Mouse (Mus musculus) hindbrain, embryonic 10.5 days (tissue): Measurements from ENCODE around the gene Gm10135. TPM values are rescaled to one million over a fixed set of nuclear protein-coding genes. Genes with fewer than 3 reads are reported as not detected.
"Not testable (repeated sequence)": the region's sequence is repeated elsewhere in the genome, so short reads cannot be mapped to it uniquely, and the experiment has no call there.

Experiments
- DNase-seq: peaks from one replicate; pipeline ENCODE4 v3.0.0-alpha.2; 2017; ENCODE audit warnings: low spot score
- H3K27ac ChIP-seq: fragments of 300-500 bp; sonication (generic); 2 replicates; pipeline ENCODE4 v1.5.1; 2016; ENCODE audit warnings: mild to moderate bottlenecking, moderate library complexity
- H3K27me3 ChIP-seq: fragments of 300-500 bp; sonication (generic); 2 replicates; pipeline ENCODE4 v1.6.1; 2016; ENCODE audit warnings: mild to moderate bottlenecking; ENCODE audit not compliant: poor library complexity, insufficient read depth, severe bottlenecking
- H3K36me3 ChIP-seq: fragments of 300-500 bp; sonication (generic); 2 replicates; pipeline ENCODE4 v1.6.1; 2016; ENCODE audit warnings: mild to moderate bottlenecking, moderate library complexity
- H3K4me1 ChIP-seq: fragments of 300-500 bp; sonication (generic); replicated peaks from 2 replicates; pipeline ENCODE4 v1.6.1; 2016; ENCODE audit warnings: mild to moderate bottlenecking
- H3K4me3 ChIP-seq: fragments of 300-500 bp; sonication (generic); 2 replicates; pipeline ENCODE4 v1.5.1; 2016; ENCODE audit warnings: mild to moderate bottlenecking, moderate library complexity
- H3K9me3 ChIP-seq: fragments of 300-500 bp; sonication (generic); 2 replicates; pipeline ENCODE4 v1.6.1; 2016; ENCODE audit warnings: mild to moderate bottlenecking, moderate library complexity
- WGBS: fragments of 180-500 bp; shearing (Covaris S2); methylation state at CpG from one replicate; pipeline ENCODE4 v1.1.7; 2016; 5-methylcytosine and 5-hydroxymethylcytosine counted together
- polyA plus RNA-seq: library from polyadenylated mRNA; unstranded; fragments of >200 nt; fragmentation: Nextera tagmentation; extraction: Ambion mirVana; gene quantifications from 2 replicates; pipeline ENCODE4 v1.2.1, GENCODE M21; 2016

The Gm10135 gene
- polyA plus RNA-seq, 1 experiment from 2014 or later: not detected

GRCm38 (mm10) chr5:72953996-72954604, 20.4 kb downstream of the Gm10135 start:
- no peaks in the 10 kb centered on the region for H3K4me1 ChIP-seq
- no peak overlapping the region for H3K4me3 ChIP-seq
- no peaks in the 10 kb centered on the region for H3K27me3 ChIP-seq
- no peak overlapping the region for H3K27ac ChIP-seq
- H3K9me3 ChIP-seq: no peaks in the 10 kb centered on the region
- WGBS: 91% methylated on average over 3 of the region's 3 CpGs
- DNase-seq: no peak
- peaks cover 32% of the 10 kb centered on the region for H3K36me3 ChIP-seq

- Histone ChIP-seq H3K9me3 (no peaks in the 10 kb centered on the region), H3K4me3 (no peak overlapping the region), H3K27ac (no peak overlapping the region), H3K36me3 (peaks cover 32% of the 10 kb centered on the region), H3K27me3 (no peaks in the 10 kb centered on the region), H3K4me1 (no peaks in the 10 kb centered on the region)
- WGBS: 95% methylated on average over 2 of the region's 2 CpGs
- no peak for DNase-seq
Measured at GRCm38 (mm10) chr5:72950252-72950651, 24.2 kb downstream of the Gm10135 start.

DNA sequence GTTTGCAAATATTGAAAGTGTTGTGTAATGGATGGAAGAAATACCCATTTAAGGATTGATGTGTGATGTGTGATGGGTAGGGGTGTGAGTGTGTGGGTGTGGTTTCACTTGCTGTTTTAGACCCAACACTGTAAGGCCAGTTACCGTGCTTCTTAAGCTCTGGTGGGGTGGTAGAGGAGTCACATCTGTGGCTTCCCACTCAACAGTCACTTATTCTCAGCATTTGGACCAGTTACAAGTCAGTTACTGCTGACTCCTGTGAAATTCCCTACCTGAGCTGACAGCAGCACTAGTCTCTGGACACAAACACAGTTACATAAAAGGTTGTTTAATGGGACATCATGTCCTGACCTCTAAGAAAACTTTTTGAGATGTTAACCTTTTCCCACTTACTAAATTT, 26.4 kb downstream of the Gm10135 start:
- DNase-seq: no peak
- WGBS: 98% methylated on average over 1 of the region's 1 CpGs
- peaks cover 44% of the 10 kb centered on the region for H3K36me3 ChIP-seq
- no peak overlapping the region for H3K27ac ChIP-seq
- H3K4me3 ChIP-seq: no peak overlapping the region
- no peaks in the 10 kb centered on the region for H3K4me1 ChIP-seq
- H3K27me3 ChIP-seq: no peaks in the 10 kb centered on the region
- no peaks in the 10 kb centered on the region for H3K9me3 ChIP-seq

DNA sequence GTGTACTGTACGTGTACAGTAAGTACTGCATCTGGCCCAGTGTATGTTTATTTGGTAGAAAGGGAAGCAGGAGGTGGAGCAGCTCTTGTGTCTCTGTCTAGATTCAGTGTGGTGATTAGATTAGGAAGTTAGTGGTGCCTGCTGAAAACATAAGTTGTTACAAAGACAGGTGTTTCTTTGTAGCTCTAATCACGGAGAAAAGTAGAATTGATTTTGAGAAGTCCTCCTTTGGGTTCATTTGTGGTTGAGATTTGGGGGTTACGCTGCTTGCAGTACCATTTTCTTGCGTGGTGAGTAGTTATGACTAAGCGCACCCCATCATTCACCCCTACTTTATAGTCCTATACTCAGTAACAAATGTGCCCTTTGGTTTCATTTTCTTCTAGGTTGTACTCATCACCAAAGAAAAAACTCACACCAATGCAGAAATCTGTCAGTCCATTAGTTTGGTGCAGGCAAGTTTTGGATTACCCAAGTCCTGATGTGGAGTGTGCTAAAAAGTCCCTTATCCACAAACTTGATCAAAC, 33.5 kb downstream of the Gm10135 start:
- Histone ChIP-seq H3K4me3 (no peak overlapping the region), H3K27me3 (no peaks in the 10 kb centered on the region), H3K36me3 (peaks cover 35% of the 10 kb centered on the region), H3K27ac (no peak overlapping the region), H3K9me3 (no peaks in the 10 kb centered on the region), H3K4me1 (no peaks in the 10 kb centered on the region)
- DNase-seq: no peak
- 96% methylated on average over 5 of the region's 5 CpGs for WGBS

DNA sequence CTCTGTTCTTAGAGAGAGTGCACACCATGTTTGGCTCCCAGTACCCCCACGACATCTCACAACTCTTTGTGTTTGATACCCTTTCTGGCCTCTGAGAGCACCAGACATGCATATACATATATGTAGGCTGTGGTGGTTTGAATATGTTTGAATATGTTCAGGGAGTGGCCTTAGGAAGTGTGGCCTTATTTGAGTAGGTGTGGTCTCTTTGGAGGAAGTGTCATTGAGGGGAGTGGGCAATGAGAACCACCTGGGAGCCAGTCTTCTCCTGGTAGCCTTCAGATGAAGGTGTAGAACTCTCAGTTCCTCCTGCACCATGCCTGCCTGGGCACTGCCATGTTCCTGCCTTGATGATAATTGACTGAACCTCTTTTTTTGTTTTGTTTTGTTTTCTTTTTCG, 35.2 kb downstream of the Gm10135 start:
- Histone ChIP-seq H3K27ac (no peak overlapping the region), H3K9me3 (no peaks in the 10 kb centered on the region), H3K4me1 (no peaks in the 10 kb centered on the region), H3K36me3 (peaks cover 29% of the 10 kb centered on the region), H3K4me3 (no peak overlapping the region), H3K27me3 (no peaks in the 10 kb centered on the region)
- WGBS: 89% methylated on average over 2 of the region's 2 CpGs
- no peak for DNase-seq

GRCm38 (mm10) chr5:72938421-72938820, 36.1 kb downstream of the Gm10135 start:
- H3K9me3 ChIP-seq, H3K27me3 ChIP-seq, H3K27ac ChIP-seq, H3K4me1 ChIP-seq, DNase-seq, H3K4me3 ChIP-seq: not testable (repeated sequence)
- H3K36me3 ChIP-seq: peaks cover 27% of the 10 kb centered on the region
- 94% methylated on average over 3 of the region's 3 CpGs for WGBS

GRCm38 (mm10) chr5:72933026-72933675, 41.4 kb downstream of the Gm10135 start:
- 94% methylated on average over 17 of the region's 17 CpGs for WGBS
- Histone ChIP-seq H3K9me3 (no peaks in the 10 kb centered on the region), H3K4me3 (no peak overlapping the region), H3K27me3 (no peaks in the 10 kb centered on the region), H3K36me3 (peaks cover 12% of the 10 kb centered on the region), H3K27ac (no peak overlapping the region), H3K4me1 (no peaks in the 10 kb centered on the region)
- DNase-seq: no peak

GRCm38 (mm10) chr5:72927074-72927473, 47.4 kb downstream of the Gm10135 start:
- no peak overlapping the region for H3K4me3 ChIP-seq
- H3K27me3 ChIP-seq: no peaks in the 10 kb centered on the region
- no peak overlapping the region for H3K27ac ChIP-seq
- H3K9me3 ChIP-seq: no peaks in the 10 kb centered on the region
- DNase-seq: no peak
- no peaks in the 10 kb centered on the region for H3K4me1 ChIP-seq
- no peaks in the 10 kb centered on the region for H3K36me3 ChIP-seq

- WGBS: 96% methylated on average over 3 of the region's 3 CpGs
- DNase-seq: no peak
- no peaks in the 10 kb centered on the region for H3K27me3 ChIP-seq
- H3K36me3 ChIP-seq: peaks cover 8% of the 10 kb centered on the region; the same call in 1 of the 2 replicates
- no peak overlapping the region for H3K4me3 ChIP-seq
- H3K4me1 ChIP-seq: no peaks in the 10 kb centered on the region
- no peak overlapping the region for H3K27ac ChIP-seq
- no peaks in the 10 kb centered on the region for H3K9me3 ChIP-seq
Measured at GRCm38 (mm10) chr5:72922796-72923195, 51.7 kb downstream of the Gm10135 start.

- no peaks in the 10 kb centered on the region for H3K9me3 ChIP-seq
- peaks cover 14% of the 10 kb centered on the region for H3K4me1 ChIP-seq
- 93% methylated on average over 8 of the region's 8 CpGs for WGBS
- DNase-seq: no peak
- H3K27ac ChIP-seq: no peak overlapping the region
- H3K36me3 ChIP-seq: peaks cover 8% of the 10 kb centered on the region; the same call in 1 of the 2 replicates
- H3K4me3 ChIP-seq: no peak overlapping the region
- H3K27me3 ChIP-seq: no peaks in the 10 kb centered on the region
Measured at GRCm38 (mm10) chr5:72921171-72921570, 53.3 kb downstream of the Gm10135 start.

GRCm38 (mm10) chr5:72920416-72920815, 54.1 kb downstream of the Gm10135 start:
- no peaks in the 10 kb centered on the region for H3K9me3 ChIP-seq
- H3K4me3 ChIP-seq: no peak overlapping the region
- DNase-seq: no peak
- H3K4me1 ChIP-seq: peaks cover 22% of the 10 kb centered on the region
- 94% methylated on average over 4 of the region's 4 CpGs for WGBS
- H3K36me3 ChIP-seq: peaks cover 8% of the 10 kb centered on the region; the same call in 1 of the 2 replicates
- H3K27me3 ChIP-seq: no peaks in the 10 kb centered on the region
- no peak overlapping the region for H3K27ac ChIP-seq

DNA sequence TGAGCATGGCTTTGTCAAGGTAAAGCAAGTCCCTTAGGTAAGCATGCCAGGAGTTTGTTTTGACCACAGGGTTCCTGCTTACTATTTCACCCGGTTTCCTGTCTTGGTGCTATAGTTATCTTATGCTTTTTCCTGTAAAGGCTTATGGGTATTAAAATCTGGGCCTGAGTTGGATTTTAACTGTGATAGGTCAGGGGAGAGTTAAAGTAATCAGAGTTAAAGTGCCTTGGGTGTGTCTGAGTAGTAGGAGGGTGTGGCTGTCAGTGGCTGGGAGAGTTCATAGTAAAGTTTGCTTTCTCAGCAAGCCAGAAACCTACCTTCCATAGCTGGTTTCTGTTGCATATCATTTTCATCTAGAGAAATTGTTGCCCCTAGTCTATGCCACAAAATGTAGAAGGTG, 57.7 kb downstream of the Gm10135 start:
- Histone ChIP-seq H3K27me3 (no peaks in the 10 kb centered on the region; the same call in 1 of the 2 replicates), H3K4me1 (peaks cover 35% of the 10 kb centered on the region), H3K4me3 (peak overlapping the region; percentile 79), H3K36me3 (peaks cover 8% of the 10 kb centered on the region; the same call in 1 of the 2 replicates), H3K9me3 (no peaks in the 10 kb centered on the region), H3K27ac (0 out of 2 replicates have a peak overlapping the region, but pooled peaks have one; percentile 99)
- DNase-seq: no peak
- 69% methylated on average over 1 of the region's 1 CpGs for WGBS

- Histone ChIP-seq H3K27me3 (no peaks in the 10 kb centered on the region; the same call in 1 of the 2 replicates), H3K4me3 (peak overlapping the region; percentile 79), H3K27ac (peak overlapping the region; percentile 99), H3K9me3 (no peaks in the 10 kb centered on the region), H3K36me3 (0 out of 2 replicates have a peak, but pooled peaks cover 1% of the 10 kb centered on the region), H3K4me1 (peaks cover 35% of the 10 kb centered on the region)
- 62% methylated on average over 4 of the region's 4 CpGs for WGBS
- no peak for DNase-seq
Measured at GRCm38 (mm10) chr5:72916048-72916447, 58.5 kb downstream of the Gm10135 start.
